8 mouse cellular contexts compared by ENCODE assay signal in the genomic region with DNA sequence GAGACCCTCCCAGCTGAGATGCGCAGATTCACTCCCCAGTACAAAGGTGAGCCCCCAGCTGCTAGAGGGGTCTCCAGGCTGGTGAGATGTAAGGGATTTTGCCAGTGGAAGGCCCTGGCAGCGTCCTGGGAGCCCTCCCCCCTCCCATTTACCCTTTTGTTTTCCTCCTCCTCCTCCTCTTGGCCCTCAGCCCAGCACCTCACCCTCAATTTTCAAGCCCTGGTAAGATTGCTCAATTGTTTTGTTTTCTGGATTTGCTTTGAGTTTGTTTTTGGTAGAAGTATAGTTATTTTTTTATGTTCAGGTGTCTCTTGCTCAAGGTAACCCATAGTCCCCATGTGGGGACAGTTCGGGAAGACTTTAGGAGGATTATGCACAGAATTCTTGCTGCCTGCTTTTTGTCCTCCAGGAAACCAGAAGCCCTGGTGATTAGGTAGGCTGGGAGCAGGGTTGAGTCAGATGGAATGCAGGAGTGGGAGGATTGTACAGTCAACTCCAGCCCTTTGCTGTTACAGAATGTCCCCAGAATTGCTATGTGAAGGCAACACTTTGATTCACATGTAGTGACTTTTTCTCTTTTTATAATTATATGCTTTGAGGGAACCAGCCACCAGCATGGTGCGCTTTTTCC. TPM values are rescaled to one million over a fixed set of nuclear protein-coding genes. Genes with fewer than 3 reads are reported as not detected.
DNase-seq lines count a peak whose midpoint lies in the region; ATAC-seq and TF ChIP-seq lines count a peak whose summit lies in the region.

No protein-coding gene starts in this region.

- peak overlapping the region; percentile 17; the same call in 1 of the 2 replicates for H3K4me3 ChIP-seq in kidney, embryonic 15.5 days (replicated peaks)
- H3K4me3 ChIP-seq in embryonic fibroblast, embryonic 13.5 days (ENCODE audit: insufficient read depth, low read length): 0 out of 2 replicates have a peak overlapping the region, but pooled peaks have one; percentile 0
- H3K4me3 ChIP-seq in liver, embryonic 16.5 days (ENCODE audit: low read depth, low read length): peak overlapping the region; percentile 60

- peaks cover 49% of the 10 kb centered on the region for H3K4me1 ChIP-seq in kidney, embryonic 15.5 days
- peaks cover 25% of the 10 kb centered on the region for H3K4me1 ChIP-seq in embryonic fibroblast, embryonic 13.5 days (ENCODE audit: control insufficient read depth, insufficient read depth, low read length)
- peaks cover 54% of the 10 kb centered on the region for H3K4me1 ChIP-seq in liver, embryonic 16.5 days (ENCODE audit: control insufficient read depth, low read depth, low read length)

- ATAC-seq in kidney, embryonic 15.5 days (replicated peaks; ENCODE audit: low FRiP score): no peak
- peak; percentile 15; the same call in 1 of the 2 replicates for ATAC-seq in liver, embryonic 16.5 days (ENCODE audit: low read depth)
- ATAC-seq in granulocyte monocyte progenitor cell, adult 5-6 weeks (replicated peaks; ENCODE audit: poor library complexity, severe bottlenecking): no peak

- peak overlapping the region; percentile 61 for H3K27ac ChIP-seq in kidney, embryonic 15.5 days
- peak overlapping the region; percentile 86 for H3K27ac ChIP-seq in embryonic fibroblast, embryonic 13.5 days (ENCODE audit: insufficient read depth, low read length)
- peak overlapping the region; percentile 89 for H3K27ac ChIP-seq in liver, embryonic 16.5 days (ENCODE audit: low read length)

- H3K9me3 ChIP-seq in kidney, embryonic 15.5 days (replicated peaks): no peaks in the 10 kb centered on the region
- H3K9me3 ChIP-seq in liver, embryonic 16.5 days (replicated peaks; ENCODE audit: control insufficient read depth, low read length): no peaks in the 10 kb centered on the region

- TF ChIP-seq POLR2A in embryonic fibroblast, embryonic 13.5 days (IDR thresholded peaks at IDR 0.05; ENCODE audit: low read depth, low read length): no peak

- no peak for TF ChIP-seq CTCF in embryonic fibroblast, embryonic 13.5 days (IDR thresholded peaks at IDR 0.05; ENCODE audit: borderline replicate concordance, insufficient read depth, low read length)

- 76% methylated on average over 4 of the region's 4 CpGs for WGBS in kidney, embryonic 15.5 days
- 75% methylated on average over 4 of the region's 4 CpGs for WGBS in liver, embryonic 16.5 days (ENCODE audit: insufficient replicate concordance)

- H3K27me3 ChIP-seq in kidney, embryonic 15.5 days: no peaks in the 10 kb centered on the region
- H3K27me3 ChIP-seq in liver, embryonic 16.5 days (ENCODE audit: control insufficient read depth, insufficient read depth, low read depth, low read length): no peaks in the 10 kb centered on the region

- DNase-seq in kidney, adult 18-20 months: no peak
- peak; percentile 81 for DNase-seq in Muller cell, postnatal 12 days (ENCODE audit: inconsistent ontology term)
- DNase-seq in cerebellum, adult 11 months: no peak
- DNase-seq in cerebellum, adult 11-12 months: no peak

- H3K36me3 ChIP-seq in kidney, embryonic 15.5 days: peaks cover 54% of the 10 kb centered on the region
- peaks cover 35% of the 10 kb centered on the region for H3K36me3 ChIP-seq in liver, embryonic 16.5 days (ENCODE audit: control insufficient read depth, insufficient read depth)

- peak overlapping the region; percentile 47 for H3K4me2 ChIP-seq in kidney, embryonic 15.5 days
- H3K4me2 ChIP-seq in liver, embryonic 16.5 days (ENCODE audit: low read depth, low read length): peak overlapping the region; percentile 73

- no peak overlapping the region for H3K9ac ChIP-seq in kidney, embryonic 15.5 days
- H3K9ac ChIP-seq in liver, embryonic 16.5 days (ENCODE audit: low read depth, low read length): peak overlapping the region; percentile 64

RNA-seq across cellular contexts. Expression of a gene that starts 11.7 kb away (rescaled TPM):
- polyA plus RNA-seq in kidney, embryonic 15.5 days (2015; fragmentation: Nextera tagmentation; extraction: Ambion mirVana): 12.0 and 16.3 TPM in 2 replicates
- 7.6 and 8.7 TPM in 2 replicates for polyA plus RNA-seq in embryonic fibroblast, embryonic 13.5 days (2011; ENCODE audit: insufficient read length, low read depth, missing spikeins)
- 3.5 and 3.6 TPM in 2 replicates for polyA plus RNA-seq in liver, embryonic 16.5 days (2015; fragmentation: Nextera tagmentation; extraction: Ambion mirVana)
- 12.2 and 12.8 TPM in 2 replicates for total RNA-seq in granulocyte monocyte progenitor cell, adult 5-6 weeks (2014; fragmentation: Nextera tagmentation)
- 4.9 and 9.1 TPM in 2 replicates for total RNA-seq in granulocyte monocyte progenitor cell, adult 5-6 weeks (2017)

RNA-seq across cellular contexts. Expression of a gene that starts 12.9 kb away (rescaled TPM):
- 96.4 and 106 TPM in 2 replicates for polyA plus RNA-seq in kidney, embryonic 15.5 days (2015; fragmentation: Nextera tagmentation; extraction: Ambion mirVana)
- polyA plus RNA-seq in embryonic fibroblast, embryonic 13.5 days (2011; ENCODE audit: insufficient read length, low read depth, missing spikeins): 83.0 and 93.8 TPM in 2 replicates
- 12.4 and 13.6 TPM in 2 replicates for polyA plus RNA-seq in liver, embryonic 16.5 days (2015; fragmentation: Nextera tagmentation; extraction: Ambion mirVana)
- total RNA-seq in granulocyte monocyte progenitor cell, adult 5-6 weeks (2014; fragmentation: Nextera tagmentation): 24.3 and 25.5 TPM in 2 replicates
- 34.4 and 35.8 TPM in 2 replicates for total RNA-seq in granulocyte monocyte progenitor cell, adult 5-6 weeks (2017)

RNA-seq across cellular contexts. Expression of a gene that starts 29.7 kb away (rescaled TPM):
- polyA plus RNA-seq in kidney, embryonic 15.5 days (2015; fragmentation: Nextera tagmentation; extraction: Ambion mirVana): 0.13 and 0.26 TPM in 2 replicates
- polyA plus RNA-seq in embryonic fibroblast, embryonic 13.5 days (2011; ENCODE audit: insufficient read length, low read depth, missing spikeins): 0.23 and 0.42 TPM in 2 replicates
- polyA plus RNA-seq in liver, embryonic 16.5 days (2015; fragmentation: Nextera tagmentation; extraction: Ambion mirVana): 0.16 and 0.22 TPM in 2 replicates
- total RNA-seq in granulocyte monocyte progenitor cell, adult 5-6 weeks (2014; fragmentation: Nextera tagmentation): 6.7 and 10.2 TPM in 2 replicates
- 0.99 and 2.2 TPM in 2 replicates for total RNA-seq in granulocyte monocyte progenitor cell, adult 5-6 weeks (2017)

RNA-seq across cellular contexts. Expression of a gene that starts 56.6 kb away (rescaled TPM):
- polyA plus RNA-seq in kidney, embryonic 15.5 days (2015; fragmentation: Nextera tagmentation; extraction: Ambion mirVana): 11.3 and 15.2 TPM in 2 replicates
- polyA plus RNA-seq in embryonic fibroblast, embryonic 13.5 days (2011; ENCODE audit: insufficient read length, low read depth, missing spikeins): 9.7 and 10.1 TPM in 2 replicates
- 4.8 and 4.9 TPM in 2 replicates for polyA plus RNA-seq in liver, embryonic 16.5 days (2015; fragmentation: Nextera tagmentation; extraction: Ambion mirVana)
- 4.7 and 18.3 TPM in 2 replicates for total RNA-seq in granulocyte monocyte progenitor cell, adult 5-6 weeks (2014; fragmentation: Nextera tagmentation)
- total RNA-seq in granulocyte monocyte progenitor cell, adult 5-6 weeks (2017): 1.5 and 3.5 TPM in 2 replicates

Comparison
In these comparisons a context has a peak if more than half of its experiments do, and no peak if none do; other contexts are left out.
1. H3K4me3 ChIP-seq: peak in every context shown above with its lines; median percentile 60 in liver, embryonic 16.5 days; 17 in kidney, embryonic 15.5 days; 0 in embryonic fibroblast, embryonic 13.5 days.